Mouse (Mus musculus): Measurements from ENCODE around the gene Oas1d.

The Oas1d gene

DNA sequence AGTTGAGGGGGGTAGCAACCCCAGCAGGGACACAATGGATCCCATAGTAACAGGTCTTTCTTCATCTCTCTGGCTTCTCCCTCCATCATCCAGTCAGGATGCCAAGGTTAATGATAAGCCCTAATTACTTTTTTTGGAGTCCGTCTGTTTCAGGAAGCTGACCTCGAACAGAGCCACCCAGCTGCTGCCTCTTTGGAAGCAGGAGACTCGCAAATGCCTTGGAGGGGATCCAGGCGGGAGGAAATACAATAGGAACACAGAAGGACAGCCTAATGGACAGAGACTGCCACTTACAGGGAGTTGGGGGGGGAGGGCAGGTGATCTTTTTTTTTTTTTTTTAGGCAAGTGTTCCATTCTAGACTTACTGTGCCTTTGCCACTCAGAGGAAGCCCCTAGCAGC lies 55.4 kb downstream of the Oas1d start:
- DNase-seq (ENCODE audit: low read depth), result no peak

All from fibroblast of lung, adult 2 months (primary cell).